Mouse (Mus musculus): ENCODE results near the gene Tmem131. TPM values are rescaled to one million over a fixed set of nuclear protein-coding genes. Genes with fewer than 3 reads are reported as not detected.

The Tmem131 gene
- polyA plus RNA-seq, 1 experiment: 12.2 TPM

DNA sequence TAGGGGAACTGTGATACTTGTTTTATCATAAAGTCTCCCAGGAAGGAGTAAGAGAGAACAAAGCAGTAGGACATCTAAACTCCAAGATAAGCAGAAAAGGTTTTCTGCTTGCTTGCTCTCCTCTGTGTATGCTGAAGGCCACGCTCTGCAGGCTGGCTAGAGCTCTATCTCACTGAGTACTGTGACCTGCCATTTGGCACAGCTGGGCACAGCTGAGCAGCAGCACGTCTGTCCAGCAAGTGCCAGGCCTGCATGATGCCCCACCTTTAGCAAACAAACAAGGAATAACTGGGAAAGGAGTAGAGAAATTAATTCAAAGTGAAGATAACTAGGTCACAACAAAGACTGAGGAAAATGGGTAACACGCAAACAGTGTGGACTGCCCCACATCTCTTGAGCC is 103.6 kb downstream of the Tmem131 start:
- H3K36me3 ChIP-seq (ENCODE audit: control insufficient read depth, insufficient read depth): peaks cover 15% of the 10 kb centered on the region
- no peaks in the 10 kb centered on the region for H3K27me3 ChIP-seq (ENCODE audit: control insufficient read depth, insufficient read depth, insufficient read length)

DNA sequence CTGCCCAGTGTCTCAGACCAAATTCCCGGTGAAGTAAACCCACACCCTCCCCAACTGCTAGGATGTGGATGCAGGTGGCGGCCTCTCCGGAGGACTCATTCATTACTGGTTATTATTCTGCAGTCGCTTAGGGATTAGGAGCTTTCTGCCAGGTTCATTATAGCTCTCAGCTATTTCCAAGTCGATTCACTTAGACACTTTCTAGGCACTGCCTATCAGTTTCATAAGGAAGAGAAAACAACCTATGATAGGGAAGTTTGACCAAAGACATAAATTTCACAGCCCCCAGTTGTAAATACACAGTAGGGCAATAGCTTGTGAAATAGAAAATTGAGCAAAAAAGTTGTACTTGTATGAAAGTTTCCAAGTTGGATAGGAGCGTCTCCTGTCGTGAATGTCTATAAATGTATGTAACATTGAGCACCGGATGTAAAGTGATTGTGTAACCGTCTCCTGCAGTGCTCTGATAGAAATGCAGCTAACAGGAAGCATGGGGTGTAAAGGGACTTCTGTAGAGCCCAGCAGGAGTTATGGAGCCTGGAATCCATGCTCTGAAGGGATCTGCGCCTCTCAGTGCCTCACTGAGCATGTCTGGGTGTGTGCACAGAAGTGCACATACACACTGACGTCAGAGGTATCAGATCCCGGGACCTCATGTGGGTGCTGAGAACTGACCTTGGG is 107.1 kb downstream of the Tmem131 start:
- Histone ChIP-seq H3K36me3 (ENCODE audit: control insufficient read depth, insufficient read depth) (peaks cover 32% of the 10 kb centered on the region), H3K4me3 (no peak overlapping the region), H3K79me2 (ENCODE audit: control insufficient read depth, insufficient read depth) (no peaks in the 10 kb centered on the region), H3ac (ENCODE audit: control insufficient read depth, insufficient read length) (no peak overlapping the region), H3K4me2 (ENCODE audit: low read depth) (no peak overlapping the region), H3K27me3 (ENCODE audit: control insufficient read depth, insufficient read depth, insufficient read length) (no peaks in the 10 kb centered on the region)
- TF ChIP-seq POLR2A (IDR thresholded peaks at IDR 0.05; ENCODE audit: insufficient read length, low read depth) (no peak), MYOG (IDR thresholded peaks at IDR 0.05; ENCODE audit: control insufficient read depth in 1 of 3, insufficient read depth in 1 of 3, insufficient read length in 2 of 3, low read depth in 2 of 3) (no peak), TCF3 (IDR thresholded peaks at IDR 0.05; ENCODE audit: insufficient read length, low read depth) (no peak), TCF12 (IDR thresholded peaks at IDR 0.05; ENCODE audit: insufficient read depth, poor library complexity, severe bottlenecking) (no peak), SRF (IDR thresholded peaks at IDR 0.05; ENCODE audit: control insufficient read depth, insufficient read length, low read depth) (no peak), MAX (IDR thresholded peaks at IDR 0.05; ENCODE audit: low read depth) (no peak), MYOD1 (IDR thresholded peaks at IDR 0.05; ENCODE audit: control insufficient read depth in 1 of 3, insufficient read length in 2 of 3, low read depth in 2 of 3) (no peak), POLR2AphosphoS2 (IDR thresholded peaks at IDR 0.05; ENCODE audit: insufficient read length, low read depth) (no peak)

More for the DNA sequence above, 103.6 kb downstream of the Tmem131 start:
- Histone ChIP-seq H3K4me2 (ENCODE audit: low read depth) (no peak overlapping the region), H3ac (ENCODE audit: control insufficient read depth, insufficient read length) (no peak overlapping the region), H3K4me3 (no peak overlapping the region), H3K79me2 (ENCODE audit: control insufficient read depth, insufficient read depth) (peaks cover 8% of the 10 kb centered on the region)
- TF ChIP-seq MYOD1 (IDR thresholded peaks at IDR 0.05; ENCODE audit: control insufficient read depth in 1 of 3, insufficient read length in 2 of 3, low read depth in 2 of 3): no peak
- no peak for TF ChIP-seq POLR2AphosphoS2 (IDR thresholded peaks at IDR 0.05; ENCODE audit: insufficient read length, low read depth)
- TF ChIP-seq CEBPB (IDR thresholded peaks at IDR 0.05; ENCODE audit: insufficient read depth, poor library complexity, severe bottlenecking): no peak
- no peak for TF ChIP-seq MAX (IDR thresholded peaks at IDR 0.05; ENCODE audit: low read depth)
- no peak for TF ChIP-seq USF1 (IDR thresholded peaks at IDR 0.05; ENCODE audit: low read depth)
- TF ChIP-seq REST (IDR thresholded peaks at IDR 0.05; ENCODE audit: insufficient read depth, insufficient read length): no peak
- no peak for TF ChIP-seq POLR2A (IDR thresholded peaks at IDR 0.05; ENCODE audit: insufficient read length, low read depth)
- no peak for TF ChIP-seq TCF3 (IDR thresholded peaks at IDR 0.05; ENCODE audit: insufficient read length, low read depth)
- no peak for TF ChIP-seq TCF12 (IDR thresholded peaks at IDR 0.05; ENCODE audit: insufficient read depth, poor library complexity, severe bottlenecking)
- no peak for TF ChIP-seq MYOG (IDR thresholded peaks at IDR 0.05; ENCODE audit: control insufficient read depth in 1 of 3, insufficient read depth in 1 of 3, insufficient read length in 2 of 3, low read depth in 2 of 3)
- no peak for TF ChIP-seq E2F4 (IDR thresholded peaks at IDR 0.05; ENCODE audit: insufficient read depth)
- no peak for TF ChIP-seq SRF (IDR thresholded peaks at IDR 0.05; ENCODE audit: control insufficient read depth, insufficient read length, low read depth)

DNA sequence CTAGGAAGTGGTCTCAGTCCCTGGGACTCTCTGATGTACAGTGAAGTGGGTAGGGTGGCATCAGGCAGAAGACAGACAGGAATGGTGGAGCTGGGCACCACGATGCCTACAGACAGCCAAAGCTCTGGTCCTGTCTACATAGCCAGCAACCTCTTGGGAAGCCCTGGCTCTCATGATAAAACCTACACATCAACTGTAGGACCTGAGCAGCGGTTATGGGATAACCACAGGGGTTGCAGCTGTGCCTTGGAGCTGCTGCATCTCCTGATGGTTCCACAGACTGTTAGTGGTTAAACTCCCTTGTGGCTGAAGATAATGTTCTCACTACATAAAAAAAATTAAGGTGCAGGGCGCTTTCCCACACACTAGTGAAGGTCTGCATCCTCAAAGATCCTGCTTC is 107.9 kb downstream of the Tmem131 start:
- H3ac ChIP-seq (ENCODE audit: control insufficient read depth, insufficient read length): no peak overlapping the region
- no peak overlapping the region for H3K4me2 ChIP-seq (ENCODE audit: low read depth)
- peaks cover 33% of the 10 kb centered on the region for H3K36me3 ChIP-seq (ENCODE audit: control insufficient read depth, insufficient read depth)
- TF ChIP-seq E2F4 (IDR thresholded peaks at IDR 0.05; ENCODE audit: insufficient read depth) (no peak), SRF (IDR thresholded peaks at IDR 0.05; ENCODE audit: control insufficient read depth, insufficient read length, low read depth) (no peak), POLR2AphosphoS2 (IDR thresholded peaks at IDR 0.05; ENCODE audit: insufficient read length, low read depth) (no peak)
- H3K27me3 ChIP-seq (ENCODE audit: control insufficient read depth, insufficient read depth, insufficient read length): no peaks in the 10 kb centered on the region
- no peaks in the 10 kb centered on the region for H3K79me2 ChIP-seq (ENCODE audit: control insufficient read depth, insufficient read depth)
- H3K4me3 ChIP-seq: no peak overlapping the region

DNA sequence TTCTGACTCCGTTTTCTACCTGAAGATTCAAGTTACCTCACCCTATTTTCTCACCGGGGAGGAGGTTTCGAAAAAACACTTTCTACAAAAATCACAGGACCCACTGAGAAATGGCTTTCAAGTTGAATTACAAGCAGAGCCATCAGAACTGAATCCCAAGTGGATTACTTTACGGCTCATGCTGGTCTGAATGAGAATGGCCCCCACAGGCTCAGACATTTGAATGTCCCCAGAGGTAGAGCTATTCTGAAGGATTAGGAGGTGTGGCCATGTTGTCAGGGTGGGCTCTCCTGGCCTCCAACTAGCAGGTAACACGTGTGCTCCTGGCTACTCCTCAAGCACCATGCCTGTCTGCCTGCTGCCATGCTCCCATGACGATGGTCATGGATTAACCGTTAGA is 109.4 kb downstream of the Tmem131 start:
- TF ChIP-seq TCF3 (IDR thresholded peaks at IDR 0.05; ENCODE audit: insufficient read length, low read depth): no peak
- TF ChIP-seq POLR2A (IDR thresholded peaks at IDR 0.05; ENCODE audit: insufficient read length, low read depth): no peak
- no peak for TF ChIP-seq MYOG (IDR thresholded peaks at IDR 0.05; ENCODE audit: control insufficient read depth in 1 of 3, insufficient read depth in 1 of 3, insufficient read length in 2 of 3, low read depth in 2 of 3)
- no peak for TF ChIP-seq SRF (IDR thresholded peaks at IDR 0.05; ENCODE audit: control insufficient read depth, insufficient read length, low read depth)
- TF ChIP-seq TCF12 (IDR thresholded peaks at IDR 0.05; ENCODE audit: insufficient read depth, poor library complexity, severe bottlenecking): no peak
- no peak for TF ChIP-seq USF1 (IDR thresholded peaks at IDR 0.05; ENCODE audit: low read depth)

More for the DNA sequence above, 109.4 kb downstream of the Tmem131 start:
- no peak overlapping the region for H3K4me3 ChIP-seq
- no peak overlapping the region for H3K4me2 ChIP-seq (ENCODE audit: low read depth)
- no peaks in the 10 kb centered on the region for H3K27me3 ChIP-seq (ENCODE audit: control insufficient read depth, insufficient read depth, insufficient read length)
- H3K79me2 ChIP-seq (ENCODE audit: control insufficient read depth, insufficient read depth): no peaks in the 10 kb centered on the region
- peaks cover 33% of the 10 kb centered on the region for H3K36me3 ChIP-seq (ENCODE audit: control insufficient read depth, insufficient read depth)
- H3ac ChIP-seq (ENCODE audit: control insufficient read depth, insufficient read length): no peak overlapping the region

Measured in myocyte (in vitro differentiated cells).